ENCODE assay signal across 8 mouse cellular contexts in the genomic region with DNA sequence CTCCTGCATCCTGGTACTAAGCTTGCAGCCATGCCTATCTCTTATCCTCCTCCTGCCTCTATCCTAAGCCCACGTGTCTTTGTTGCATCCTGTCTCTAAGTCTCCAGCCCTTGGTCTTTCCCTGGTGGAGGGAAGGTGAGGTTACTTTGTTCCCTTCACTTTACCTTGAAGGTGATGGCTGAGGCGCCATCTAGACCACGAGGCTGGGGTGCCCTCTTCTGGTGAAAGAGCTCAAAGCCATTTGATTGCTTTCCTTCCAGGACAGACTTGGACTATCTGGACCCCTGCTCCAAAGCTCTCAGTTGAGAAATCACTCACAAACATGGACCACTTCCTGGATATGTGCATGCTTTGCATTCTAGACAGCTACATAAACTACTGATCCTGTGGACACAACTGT. TPM values are rescaled to one million over a fixed set of nuclear protein-coding genes. Genes with fewer than 3 reads are reported as not detected.
DNase-seq lines count a peak whose midpoint lies in the region; ATAC-seq and TF ChIP-seq lines count a peak whose summit lies in the region.

No protein-coding gene starts in this region.

- no peak for TF ChIP-seq POLR2A in liver, adult 2 months (IDR thresholded peaks at IDR 0.05; ENCODE audit: extremely low read depth, insufficient read depth, low read length)

- no peaks in the 10 kb centered on the region for H3K79me2 ChIP-seq in liver, adult 2 months (ENCODE audit: control insufficient read depth, insufficient read depth, low read length)

- no peaks in the 10 kb centered on the region; the same call in 1 of the 2 replicates for H3K36me3 ChIP-seq in liver, adult 2 months (ENCODE audit: control insufficient read depth, insufficient read depth, low read length)
- no peaks in the 10 kb centered on the region for H3K36me3 ChIP-seq in liver, embryonic 12.5 days
- no peaks in the 10 kb centered on the region for H3K36me3 ChIP-seq in hindbrain, postnatal 0 days (ENCODE audit: insufficient read depth, low read length)

- H3K4me3 ChIP-seq in liver, adult 2 months (ENCODE audit: insufficient read depth, low read depth, low read length), result no peak overlapping the region
- H3K4me3 ChIP-seq in liver, embryonic 12.5 days, result no peak overlapping the region
- no peak overlapping the region for H3K4me3 ChIP-seq in hindbrain, postnatal 0 days (ENCODE audit: low read length)

- peak; percentile 35 for DNase-seq in liver, adult 2 months (ENCODE audit: extremely low read depth, low read depth, low spot score)
- DNase-seq in R1 (ENCODE audit: low read depth, low spot score), result peak; percentile 80
- DNase-seq in embryo, embryonic 11 days, result peak; percentile 78
- DNase-seq in hindbrain, postnatal 0 days (ENCODE audit: low spot score), result peak; percentile 78
- DNase-seq in lung, adult 18-20 months, result peak; percentile 54 to 67
- DNase-seq in right cerebral cortex, postnatal 10 days (ENCODE audit: low spot score in 2 of 2), result peak; percentile 44 to 72

- no peaks in the 10 kb centered on the region for H3K27me3 ChIP-seq in liver, adult 2 months (ENCODE audit: control insufficient read depth, insufficient read depth, low read length)
- no peaks in the 10 kb centered on the region for H3K27me3 ChIP-seq in liver, embryonic 12.5 days (replicated peaks)
- H3K27me3 ChIP-seq in hindbrain, postnatal 0 days (ENCODE audit: insufficient read depth, low read length), result no peaks in the 10 kb centered on the region

- no peak overlapping the region for H3K27ac ChIP-seq in liver, adult 2 months (replicated peaks; ENCODE audit: insufficient read depth, low read depth, low read length)
- no peak overlapping the region for H3K27ac ChIP-seq in liver, embryonic 12.5 days
- H3K27ac ChIP-seq in hindbrain, postnatal 0 days, result no peak overlapping the region

- peaks cover 2% of the 10 kb centered on the region; the same call in 1 of the 2 replicates for H3K4me1 ChIP-seq in liver, adult 2 months (ENCODE audit: control insufficient read depth, insufficient read depth, low read length)
- peaks cover 5% of the 10 kb centered on the region; the same call in 1 of the 2 replicates for H3K4me1 ChIP-seq in liver, embryonic 12.5 days
- no peaks in the 10 kb centered on the region for H3K4me1 ChIP-seq in hindbrain, postnatal 0 days (ENCODE audit: insufficient read depth, low read length)

- WGBS in liver, adult 2 months, result 2% methylated on average over 3 of the region's 3 CpGs
- 2% methylated on average over 3 of the region's 3 CpGs for WGBS in liver, embryonic 12.5 days (ENCODE audit: insufficient replicate concordance)
- WGBS in hindbrain, postnatal 0 days, result 0% methylated on average over 3 of the region's 3 CpGs

- H3K9me3 ChIP-seq in liver, embryonic 12.5 days (replicated peaks), result no peaks in the 10 kb centered on the region
- H3K9me3 ChIP-seq in hindbrain, postnatal 0 days (ENCODE audit: low read length), result no peaks in the 10 kb centered on the region

- no peak overlapping the region for H3K9ac ChIP-seq in liver, adult 2 months (ENCODE audit: low read depth, low read length)
- no peak overlapping the region for H3K9ac ChIP-seq in liver, embryonic 12.5 days
- H3K9ac ChIP-seq in hindbrain, postnatal 0 days (replicated peaks; ENCODE audit: low read length), result no peak overlapping the region

- no peak for ATAC-seq in liver, embryonic 12.5 days
- peak; percentile 68 for ATAC-seq in hindbrain, postnatal 0 days
- ATAC-seq in erythroid progenitor cell, adult 5-6 weeks (replicated peaks; ENCODE audit: low FRiP score, poor library complexity, severe bottlenecking), result no peak

- TF ChIP-seq CTCF in liver, adult 2 months (IDR thresholded peaks at IDR 0.05; ENCODE audit: low read depth, low read length), result peak; percentile 89
- TF ChIP-seq CTCF in hindbrain, postnatal 0 days (IDR thresholded peaks at IDR 0.05; ENCODE audit: low read depth), result peak; percentile 89

- H3K4me2 ChIP-seq in liver, embryonic 12.5 days, result no peak overlapping the region
- H3K4me2 ChIP-seq in hindbrain, postnatal 0 days (ENCODE audit: low read depth, low read length), result no peak overlapping the region

RNA-seq across cellular contexts. Expression of a gene that starts 3.6 kb away (rescaled TPM):
- total RNA-seq in liver, adult 2 months (2014; rRNA removed), result 14.7 and 20.6 TPM in 2 replicates
- 27.5 and 29.6 TPM in 2 replicates for polyA plus RNA-seq in liver, adult 2 months (2012; rRNA removed)
- polyA plus RNA-seq in liver, embryonic 12.5 days (2016; fragmentation: Nextera tagmentation; extraction: Ambion mirVana), result 70.3 and 71.0 TPM in 2 replicates
- total RNA-seq in hindbrain, postnatal 0 days (2014; rRNA removed), result 274 and 284 TPM in 2 replicates
- polyA plus RNA-seq in hindbrain, postnatal 0 days (2015; fragmentation: Nextera tagmentation; extraction: Ambion mirVana), result 365 and 387 TPM in 2 replicates
- 3.4 and 7.2 TPM in 2 replicates for total RNA-seq in erythroid progenitor cell, adult 5-6 weeks (2015; ENCODE audit: low replicate concordance)
- 1.4 and 9.2 TPM in 2 replicates for total RNA-seq in erythroid progenitor cell, adult 5-6 weeks (2017; ENCODE audit: low replicate concordance)

RNA-seq across cellular contexts. Expression of a gene that starts 34.7 kb away (rescaled TPM):
- 9.8 and 13.2 TPM in 2 replicates for total RNA-seq in liver, adult 2 months (2014; rRNA removed)
- 110 and 121 TPM in 2 replicates for polyA plus RNA-seq in liver, adult 2 months (2012; rRNA removed)
- polyA plus RNA-seq in liver, embryonic 12.5 days (2016; fragmentation: Nextera tagmentation; extraction: Ambion mirVana), result 19.2 and 19.3 TPM in 2 replicates
- total RNA-seq in hindbrain, postnatal 0 days (2014; rRNA removed), result 3.3 and 5.9 TPM in 2 replicates
- 3.8 and 5.1 TPM in 2 replicates for polyA plus RNA-seq in hindbrain, postnatal 0 days (2015; fragmentation: Nextera tagmentation; extraction: Ambion mirVana)
- total RNA-seq in erythroid progenitor cell, adult 5-6 weeks (2015; ENCODE audit: low replicate concordance), result 9.6 TPM in 1 of 2 replicates, not detected in the other
- total RNA-seq in erythroid progenitor cell, adult 5-6 weeks (2017; ENCODE audit: low replicate concordance), result not detected in 2 replicates

Comparison
In these comparisons a context has a peak if more than half of its experiments do, and no peak if none do; other contexts are left out.
1. RNA of a gene that starts 3.6 kb away (total RNA-seq): 274 to 284 TPM in hindbrain, postnatal 0 days; 14.7 to 20.6 TPM in liver, adult 2 months and 1.4 to 9.2 TPM in erythroid progenitor cell, adult 5-6 weeks; every median in the first group is over 10 times any median in the second.
2. Peak in every context shown above with its lines, with median percentiles within 50 percentile points of each other: DNase-seq.